Mouse (Mus musculus) liver, adult (tissue): ENCODE measurements around the gene Rps3a1.
A peak's percentile ranks its signal among the peaks of the same experiment; 100 is the strongest.

Source experiments
- GATA4 ChIP-seq: IDR thresholded peaks from 2 replicates; pipeline ENCODE4 v1.6.1; 2014; ENCODE audit warnings: mild to moderate bottlenecking, low read length; ENCODE audit not compliant: insufficient replicate concordance

Gene Rps3a1

GRCm38 (mm10) chr3:86142263-86142933, at the start of gene Rps3a1:
Gene Rps3a1 (minus strand): TSS chr3:86142702.
- peak; percentile 55; the same call in 1 of the 2 replicates for TF ChIP-seq GATA4

GRCm38 (mm10) chr3:86187736-86188389, 45.4 kb upstream of the Rps3a1 start:
- TF ChIP-seq GATA4 = no peak

- no peak for TF ChIP-seq GATA4
Observed at GRCm38 (mm10) chr3:86184546-86184945, 42.0 kb upstream of the Rps3a1 start.

GRCm38 (mm10) chr3:86181107-86181506, 38.6 kb upstream of the Rps3a1 start:
- TF ChIP-seq GATA4 = no peak

DNA sequence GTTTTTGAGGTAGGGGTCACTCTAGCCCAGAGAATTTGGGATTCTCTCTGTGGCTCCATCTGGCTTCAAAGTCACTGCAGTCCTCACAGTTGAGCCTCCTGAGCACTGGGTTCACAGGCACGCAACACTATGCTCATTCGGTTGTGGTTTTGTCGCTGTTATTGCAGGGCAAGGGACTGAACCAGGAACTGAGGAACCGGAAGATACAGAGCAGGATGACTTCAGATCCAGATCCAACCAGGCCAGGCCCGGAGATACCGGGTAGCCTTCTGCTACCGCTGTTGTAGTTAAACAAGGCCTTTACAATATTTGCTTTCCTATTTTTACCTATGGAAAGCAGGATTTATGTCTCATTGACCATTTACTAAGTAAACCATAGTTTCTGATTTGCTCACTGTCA, 37.2 kb upstream of the Rps3a1 start:
- no peak for TF ChIP-seq GATA4

DNA sequence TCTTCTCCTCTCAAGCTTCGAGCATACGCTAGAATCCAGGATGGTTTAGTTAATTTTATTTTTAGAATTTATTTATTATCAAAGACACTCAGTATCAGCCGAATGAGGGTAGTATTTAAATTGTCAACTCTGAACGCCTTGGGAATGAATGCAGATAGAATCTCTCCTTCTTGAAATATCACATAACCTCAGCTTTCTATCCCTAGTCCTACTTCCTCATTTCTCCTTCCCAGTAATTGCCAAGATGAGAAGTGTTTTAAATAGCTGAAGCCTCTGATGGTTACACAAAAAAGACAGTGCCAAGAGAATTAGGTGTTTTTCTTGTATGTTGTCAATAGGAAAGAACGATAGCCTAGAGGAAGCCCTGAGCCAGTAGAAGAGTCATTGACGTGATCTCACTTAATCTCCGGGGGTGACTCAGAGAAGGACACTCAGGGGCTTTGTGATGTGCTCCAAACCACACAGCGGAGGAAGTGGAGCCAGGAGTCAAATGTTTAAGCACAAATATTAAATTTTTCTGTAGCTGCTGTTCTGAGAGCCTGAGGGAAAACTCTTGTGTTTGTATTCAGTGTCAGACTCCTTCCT, 26.4 kb upstream of the Rps3a1 start:
- no peak for TF ChIP-seq GATA4

GRCm38 (mm10) chr3:86149521-86149920, 7.0 kb upstream of the Rps3a1 start:
- TF ChIP-seq GATA4 = no peak

DNA sequence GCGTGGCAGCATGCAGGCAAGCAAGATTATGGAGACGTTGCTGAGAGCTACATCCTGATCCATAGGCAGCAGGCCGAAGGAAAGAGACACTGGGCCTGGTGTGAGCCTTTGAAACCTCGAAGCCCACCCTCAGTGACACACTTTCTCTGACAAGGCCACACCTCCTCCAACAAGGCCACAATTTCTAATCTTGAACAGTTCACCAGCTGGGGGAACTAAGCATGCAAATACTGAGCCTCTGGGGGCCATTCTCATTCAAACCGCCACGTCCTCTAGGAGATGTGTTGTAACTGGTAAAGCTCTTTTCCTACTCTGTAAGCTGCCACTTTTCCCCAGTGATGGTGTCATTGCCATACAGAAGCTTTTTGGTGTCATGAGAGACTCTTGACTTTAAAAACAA, 6.6 kb upstream of the Rps3a1 start:
- no peak for TF ChIP-seq GATA4

- no peak for TF ChIP-seq GATA4
Observed at GRCm38 (mm10) chr3:86143343-86143742, 841 bp upstream of the Rps3a1 start.

DNA sequence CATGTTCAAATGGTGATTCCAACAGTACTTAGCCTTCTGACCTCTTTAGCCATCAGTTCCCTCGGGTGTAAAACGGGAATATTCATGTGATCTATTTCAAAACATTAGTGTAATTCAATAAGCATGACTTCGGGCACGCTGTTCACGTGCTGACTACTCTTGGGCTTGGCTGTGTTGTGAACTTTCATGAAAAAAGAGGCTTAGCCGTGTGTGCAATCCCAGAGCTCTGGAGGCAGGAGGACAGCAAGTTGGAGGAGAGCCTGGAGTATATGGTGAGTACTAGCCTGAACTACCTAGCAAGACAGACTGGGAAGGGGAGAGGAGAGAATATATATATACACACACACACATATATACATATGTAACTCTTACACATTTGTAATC, 424 bp upstream of the Rps3a1 start:
- no peak for TF ChIP-seq GATA4

- no peak for TF ChIP-seq GATA4
Observed at GRCm38 (mm10) chr3:86141886-86142262, 628 bp downstream of the Rps3a1 start.

- TF ChIP-seq GATA4 = no peak
Observed at GRCm38 (mm10) chr3:86141366-86141765, 1.1 kb downstream of the Rps3a1 start.

- TF ChIP-seq GATA4 = no peak
Observed at GRCm38 (mm10) chr3:86139660-86140059, 2.8 kb downstream of the Rps3a1 start.

DNA sequence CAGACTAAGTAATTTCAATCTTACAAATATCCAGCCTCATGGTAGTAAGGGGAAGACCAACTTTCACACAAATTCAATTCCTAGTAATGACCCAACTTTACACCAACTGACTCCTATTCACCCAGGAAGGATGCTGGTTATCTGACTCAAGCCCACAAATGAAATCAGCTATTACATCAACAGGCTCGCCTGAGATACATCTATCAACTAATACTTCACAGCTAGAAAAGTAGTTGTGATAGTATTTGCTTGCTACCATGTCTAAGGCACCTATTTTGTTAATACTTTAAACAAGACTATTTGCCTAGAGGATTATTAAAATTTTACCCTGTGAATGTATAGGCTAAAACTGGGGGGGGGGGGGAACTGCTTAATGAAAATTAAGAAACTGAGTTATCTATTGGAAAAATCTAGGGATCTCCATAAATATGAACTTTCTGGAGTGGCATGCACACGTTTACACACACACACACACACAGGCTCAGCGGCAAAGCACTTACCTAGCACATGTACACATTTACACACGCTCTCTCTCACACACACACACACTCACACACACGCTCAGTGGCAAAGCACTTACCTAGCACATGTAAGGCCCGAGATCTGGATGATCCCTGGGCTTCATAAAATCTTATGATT, 5.4 kb downstream of the Rps3a1 start:
- TF ChIP-seq GATA4 = no peak

- no peak for TF ChIP-seq GATA4
Observed at GRCm38 (mm10) chr3:86135886-86136563, 6.5 kb downstream of the Rps3a1 start.
